Mouse (Mus musculus) CD8-positive naive resting alpha-beta T cell, adult 57 days (primary cell): Measurements from ENCODE around the gene Incenp. TPM values are rescaled to one million over a fixed set of nuclear protein-coding genes. Genes with fewer than 3 reads are reported as not detected.

Experiments used
- total RNA-seq: library from RNA; stranded (reverse); gene quantifications from one replicate; pipeline ENCODE4 v1.2.4, GENCODE M21; 2023

Gene Incenp
- 45.3 TPM for total RNA-seq

DNA sequence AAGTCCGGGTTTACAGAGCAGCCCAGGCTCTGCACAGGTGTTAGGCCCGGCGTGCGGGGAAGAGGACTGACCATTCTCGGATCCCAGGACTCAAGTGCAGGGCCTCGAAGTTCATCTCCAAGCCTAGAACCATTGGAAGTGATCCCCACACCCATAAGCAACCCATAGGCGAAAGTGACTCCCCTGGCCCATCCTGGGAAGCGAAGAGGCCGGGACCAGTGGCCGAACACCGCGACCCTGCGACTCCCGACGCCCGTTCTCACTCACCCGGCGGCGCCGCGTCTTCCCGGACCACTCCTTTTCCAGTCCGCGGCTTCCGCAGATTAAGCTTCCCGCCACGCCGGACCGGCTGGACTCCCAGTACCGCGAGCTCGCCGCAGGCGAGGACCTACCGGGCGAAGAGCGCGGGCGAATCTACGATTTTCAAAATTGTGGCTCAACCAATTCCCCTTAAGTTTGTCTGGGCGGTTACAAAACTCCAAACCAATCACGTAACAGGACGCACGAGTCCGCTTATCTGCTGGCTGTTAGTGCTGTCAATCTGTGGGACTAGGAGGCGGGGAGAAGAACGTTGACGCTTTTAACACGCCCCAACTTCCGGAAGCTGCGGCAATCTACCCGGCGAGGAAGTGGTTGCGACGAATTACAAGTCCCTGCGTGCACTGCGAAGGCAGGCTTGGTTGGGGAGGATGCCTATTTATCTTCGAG, at the start of gene Incenp:
Incenp (minus strand) TSS at position 480 of the 708 bp plus-strand sequence.

GRCm38 (mm10) chr19:9847262-9847661, 52.1 kb downstream of the Incenp start, which contains the start of gene Scgb2a2:
Scgb2a2 (plus strand) TSS chr19:9847562.

Other genes starting within 250 kb of the Incenp start
- gene Scgb2a2, start 52.0 kb downstream of the Incenp start, total RNA-seq, result not detected
- gene Fth1, start 81.0 kb upstream of the Incenp start, total RNA-seq, result 929 TPM
- gene Best1, start 102.1 kb upstream of the Incenp start, total RNA-seq, result not detected
- gene Rab3il1, start 102.1 kb upstream of the Incenp start, total RNA-seq, result 0.83 TPM
- gene Fads3, start 142.0 kb upstream of the Incenp start, total RNA-seq, result not detected
- gene Fads2, start 202.2 kb upstream of the Incenp start, total RNA-seq, result 0.37 TPM